Comparison of ENCODE assay signal across 30 mouse cellular contexts in genomic region chr16:73374608-73375165, GRCm38 (mm10).
DNase-seq lines count a peak whose midpoint lies in the region; ATAC-seq lines count a peak whose summit lies in the region.
"Had no signal": no experiment of that assay in that cellular context is flagged by ENCODE, and none has a peak within 500 bp of the region (broad histone marks: within the 10 kb centered on the region; RNA-seq: fewer than 3 reads in every experiment).

No protein-coding gene starts in this region.

- H3K27ac ChIP-seq in forebrain, embryonic 11.5 days (ENCODE audit: low read depth, low read length) = no peak overlapping the region
- H3K27ac ChIP-seq in forebrain, embryonic 16.5 days (ENCODE audit: low read length) = no peak overlapping the region
- H3K27ac ChIP-seq in hindbrain, embryonic 14.5 days = peak overlapping the region; percentile 57
- no peak overlapping the region for H3K27ac ChIP-seq in hindbrain, embryonic 12.5 days
- H3K27ac ChIP-seq in neural tube, embryonic 13.5 days (replicated peaks) = peak overlapping the region; percentile 62
- H3K27ac ChIP-seq: heart, embryonic 10.5 days; heart, embryonic 15.5 days; liver, embryonic 14.5 days; neural tube, embryonic 12.5 days had no signal

- H3K9me3 ChIP-seq in forebrain, embryonic 11.5 days (ENCODE audit: control insufficient read depth, low read length) = no peaks in the 10 kb centered on the region
- H3K9me3 ChIP-seq in forebrain, embryonic 16.5 days (ENCODE audit: control insufficient read depth, low read length) = no peaks in the 10 kb centered on the region
- peaks cover 4% of the 10 kb centered on the region; the same call in 1 of the 2 replicates for H3K9me3 ChIP-seq in hindbrain, embryonic 14.5 days (ENCODE audit: control insufficient read depth, low read length)
- no peaks in the 10 kb centered on the region for H3K9me3 ChIP-seq in hindbrain, embryonic 12.5 days (replicated peaks)
- no peaks in the 10 kb centered on the region for H3K9me3 ChIP-seq in neural tube, embryonic 13.5 days
- H3K9me3 ChIP-seq: heart, embryonic 10.5 days; heart, embryonic 15.5 days; neural tube, embryonic 12.5 days had no signal

- WGBS in forebrain, embryonic 11.5 days = 64% methylated on average over 3 of the region's 3 CpGs
- WGBS in forebrain, embryonic 16.5 days = 49% methylated on average over 3 of the region's 3 CpGs
- WGBS in hindbrain, embryonic 14.5 days = 39% methylated on average over 3 of the region's 3 CpGs
- WGBS in hindbrain, embryonic 12.5 days = 57% methylated on average over 3 of the region's 3 CpGs
- WGBS in neural tube, embryonic 13.5 days = 46% methylated on average over 3 of the region's 3 CpGs

- no peaks in the 10 kb centered on the region for H3K27me3 ChIP-seq in forebrain, embryonic 11.5 days (ENCODE audit: control insufficient read depth, insufficient read depth, low read length)
- no peaks in the 10 kb centered on the region for H3K27me3 ChIP-seq in forebrain, embryonic 16.5 days (replicated peaks; ENCODE audit: control insufficient read depth, insufficient read depth, low read length)
- no peaks in the 10 kb centered on the region for H3K27me3 ChIP-seq in hindbrain, embryonic 14.5 days (ENCODE audit: control insufficient read depth, insufficient read depth, low read length)
- no peaks in the 10 kb centered on the region for H3K27me3 ChIP-seq in hindbrain, embryonic 12.5 days
- H3K27me3 ChIP-seq in neural tube, embryonic 13.5 days = no peaks in the 10 kb centered on the region
- H3K27me3 ChIP-seq: CH12.LX; heart, embryonic 15.5 days; neural tube, embryonic 12.5 days had no signal

- ATAC-seq in forebrain, embryonic 11.5 days (replicated peaks; ENCODE audit: low FRiP score) = 0 out of 2 replicates have a peak, but pooled peaks have one; percentile 30
- no peak for ATAC-seq in forebrain, embryonic 16.5 days
- ATAC-seq in hindbrain, embryonic 14.5 days (ENCODE audit: low FRiP score) = peak; percentile 73; the same call in 1 of the 2 replicates
- no peak; the same call in 1 of the 2 replicates for ATAC-seq in hindbrain, embryonic 12.5 days (ENCODE audit: low FRiP score)
- peak; percentile 89 for ATAC-seq in neural tube, embryonic 13.5 days (ENCODE audit: low read depth)
- ATAC-seq: activated CD4-positive, CD25-positive, alpha-beta regulatory T cell, adult 4 months; intestine, postnatal 0 days had no signal

- no peak for DNase-seq in forebrain, embryonic 11.5 days (ENCODE audit: low spot score)
- DNase-seq in hindbrain, embryonic 14.5 days (ENCODE audit: low spot score) = no peak
- no peak for DNase-seq in neural tube, embryonic 10.5 days (ENCODE audit: extremely low spot score, low spot score)
- DNase-seq in right cerebral cortex, postnatal 10 days (ENCODE audit: low spot score in 2 of 2) = no peak
- DNase-seq: adrenal gland, adult 2 months; adrenal gland, postnatal 36 days; cerebellum, adult 2 months; cerebellum, postnatal 14 days; gastrocnemius, postnatal 25 days; heart, adult 11 months; kidney, adult 9 months; kidney, postnatal 14 days; layer of hippocampus, adult 9-11 months; liver; lung, adult 2 months; lung, postnatal 10 days; retina, postnatal 1 day; right cerebral cortex, postnatal 25 days; thymus, postnatal 14 days had no signal

- H3K36me3 ChIP-seq in forebrain, embryonic 11.5 days (ENCODE audit: control insufficient read depth, insufficient read depth, low read length) = no peaks in the 10 kb centered on the region
- H3K36me3 ChIP-seq in forebrain, embryonic 16.5 days (ENCODE audit: control insufficient read depth, insufficient read depth) = no peaks in the 10 kb centered on the region
- no peaks in the 10 kb centered on the region for H3K36me3 ChIP-seq in hindbrain, embryonic 14.5 days (replicated peaks; ENCODE audit: control insufficient read depth, insufficient read depth)
- H3K36me3 ChIP-seq in hindbrain, embryonic 12.5 days = no peaks in the 10 kb centered on the region
- H3K36me3 ChIP-seq in neural tube, embryonic 13.5 days = no peaks in the 10 kb centered on the region
- H3K36me3 ChIP-seq: heart, embryonic 10.5 days; heart, embryonic 15.5 days; neural tube, embryonic 12.5 days had no signal

- no peak overlapping the region for H3K4me2 ChIP-seq in forebrain, embryonic 11.5 days (ENCODE audit: low read depth, low read length, severe bottlenecking)
- H3K4me2 ChIP-seq in forebrain, embryonic 16.5 days (ENCODE audit: low read length) = no peak overlapping the region
- H3K4me2 ChIP-seq in hindbrain, embryonic 14.5 days (replicated peaks) = no peak overlapping the region
- H3K4me2 ChIP-seq in hindbrain, embryonic 12.5 days (replicated peaks) = no peak overlapping the region
- H3K4me2 ChIP-seq in neural tube, embryonic 13.5 days = no peak overlapping the region
- H3K4me2 ChIP-seq: heart, embryonic 15.5 days; neural tube, embryonic 12.5 days had no signal

- no peaks in the 10 kb centered on the region for H3K4me1 ChIP-seq in forebrain, embryonic 11.5 days (replicated peaks; ENCODE audit: control insufficient read depth, insufficient read depth, low read length)
- H3K4me1 ChIP-seq in forebrain, embryonic 16.5 days (replicated peaks; ENCODE audit: control insufficient read depth, insufficient read depth, low read length) = no peaks in the 10 kb centered on the region
- H3K4me1 ChIP-seq in hindbrain, embryonic 14.5 days (replicated peaks; ENCODE audit: control insufficient read depth, insufficient read depth, low read length) = no peaks in the 10 kb centered on the region
- H3K4me1 ChIP-seq in hindbrain, embryonic 12.5 days = no peaks in the 10 kb centered on the region
- H3K4me1 ChIP-seq in neural tube, embryonic 13.5 days (replicated peaks) = peaks cover 12% of the 10 kb centered on the region; the same call in 1 of the 2 replicates
- H3K4me1 ChIP-seq: heart, embryonic 10.5 days; heart, embryonic 15.5 days; neural tube, embryonic 12.5 days had no signal

- H3K9ac ChIP-seq in forebrain, embryonic 11.5 days (ENCODE audit: low read length) = no peak overlapping the region
- H3K9ac ChIP-seq in forebrain, embryonic 16.5 days (replicated peaks; ENCODE audit: low read depth, low read length) = no peak overlapping the region
- H3K9ac ChIP-seq in hindbrain, embryonic 14.5 days = no peak overlapping the region
- no peak overlapping the region for H3K9ac ChIP-seq in hindbrain, embryonic 12.5 days
- no peak overlapping the region for H3K9ac ChIP-seq in neural tube, embryonic 13.5 days
- H3K9ac ChIP-seq: heart, embryonic 15.5 days; liver, embryonic 14.5 days; neural tube, embryonic 12.5 days had no signal

- no peak overlapping the region for H3K4me3 ChIP-seq in forebrain, embryonic 11.5 days (ENCODE audit: low read depth, low read length)
- no peak overlapping the region for H3K4me3 ChIP-seq in forebrain, embryonic 16.5 days (replicated peaks; ENCODE audit: low read length)
- H3K4me3 ChIP-seq in hindbrain, embryonic 14.5 days (replicated peaks; ENCODE audit: low read length) = no peak overlapping the region
- no peak overlapping the region for H3K4me3 ChIP-seq in hindbrain, embryonic 12.5 days
- H3K4me3 ChIP-seq in neural tube, embryonic 13.5 days = no peak overlapping the region
- H3K4me3 ChIP-seq: erythroblast, embryonic 14.5 days; heart, embryonic 10.5 days; heart, embryonic 15.5 days; neural tube, embryonic 12.5 days had no signal

Comparison
In these comparisons a context has a peak if more than half of its experiments do, and no peak if none do; other contexts are left out.
1. ATAC-seq: peak in forebrain, embryonic 11.5 days (single experiment), hindbrain, embryonic 14.5 days (single experiment) and neural tube, embryonic 13.5 days (single experiment); none in forebrain, embryonic 16.5 days (single experiment) and hindbrain, embryonic 12.5 days (single experiment).
2. H3K27ac ChIP-seq: peak in hindbrain, embryonic 14.5 days (single experiment) and neural tube, embryonic 13.5 days (single experiment); none in forebrain, embryonic 11.5 days (single experiment), forebrain, embryonic 16.5 days (single experiment) and hindbrain, embryonic 12.5 days (single experiment).